Mouse (Mus musculus) left cerebral cortex, adult 2 months (tissue): ENCODE results near the gene Rnf169. TPM values are rescaled to one million over a fixed set of nuclear protein-coding genes. Genes with fewer than 3 reads are reported as not detected.
"Not testable (repeated sequence)": the region's sequence is repeated elsewhere in the genome, so short reads cannot be mapped to it uniquely, and the experiment has no call there.

Experiments
- DNase-seq, 2 experiments: peaks; one replicate each; pipeline ENCODE4 v3.0.0; 2021 to 2022; ENCODE audit warnings: low spot score in 2 of 2, mixed read lengths in 1 of 2; ENCODE audit errors: extremely low spot score in 1 of 2
- H3K27ac ChIP-seq: fragments of 200-600 bp; 2 replicates; pipeline ENCODE4 v1.8.1; 2022
- H3K4me3 ChIP-seq: fragments of 200-600 bp; 2 replicates; pipeline ENCODE4 v1.8.1; 2022
- CTCF ChIP-seq: fragments of 200-600 bp; IDR thresholded peaks from 2 replicates; pipeline ENCODE4 v1.8.1; 2022; ENCODE audit warnings: antibody characterized with exemption, mild to moderate bottlenecking, moderate library complexity
- intact Hi-C: fragments of 180-260 bp; cut with DNase I; formaldehyde crosslinking; loops from one replicate; pipeline ENCODE4 v1.15.1; 2025
- total RNA-seq, 2 experiments: library from RNA; stranded (reverse); gene quantifications; 2 replicates each; pipeline ENCODE4 v1.2.3; 2021

Rnf169 gene
- total RNA-seq, 2 experiments from 2014 or later = 49.4 to 51.3 TPM

DNA sequence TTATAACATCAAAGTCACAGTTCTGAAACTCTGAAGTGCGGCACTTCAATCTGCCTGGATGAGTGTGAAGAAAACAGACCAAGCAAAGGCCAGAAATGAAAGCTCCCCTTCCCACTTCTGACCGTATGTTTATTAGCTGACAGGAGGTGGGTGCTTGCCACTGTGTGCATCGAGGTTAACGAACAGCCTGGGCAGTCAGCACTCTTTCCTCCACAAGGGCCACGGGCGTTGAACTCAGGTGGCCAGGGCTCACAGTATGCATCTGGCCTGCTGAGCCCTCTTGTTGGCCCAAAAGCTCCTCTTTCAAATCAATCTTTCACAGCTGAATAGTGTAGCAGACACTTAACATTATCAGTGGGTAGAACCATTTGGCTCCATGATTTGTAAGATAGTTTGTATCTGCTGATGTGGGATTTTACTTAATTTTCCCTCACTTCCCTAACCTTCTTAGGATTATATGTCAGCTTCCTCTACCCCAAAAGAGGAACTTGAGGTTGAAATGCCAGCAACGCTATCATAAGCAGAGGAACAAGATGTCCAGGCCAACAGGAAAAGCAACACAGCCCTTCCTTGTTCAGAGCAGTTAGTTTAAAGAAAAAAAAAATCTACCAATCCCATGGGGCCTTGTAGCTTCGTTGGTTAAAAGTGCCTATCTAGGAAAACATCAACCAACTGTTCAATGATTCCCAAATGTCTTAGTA is 17.6 kb downstream of the Rnf169 start:
- intact Hi-C loops = no loop called here
- no peak overlapping the region; the same call in 1 of the 2 replicates for H3K4me3 ChIP-seq
- peak in 1 of 2 experiments; percentile 7 for DNase-seq
- H3K27ac ChIP-seq = peak overlapping the region; percentile 94
- TF ChIP-seq CTCF = no peak

DNA sequence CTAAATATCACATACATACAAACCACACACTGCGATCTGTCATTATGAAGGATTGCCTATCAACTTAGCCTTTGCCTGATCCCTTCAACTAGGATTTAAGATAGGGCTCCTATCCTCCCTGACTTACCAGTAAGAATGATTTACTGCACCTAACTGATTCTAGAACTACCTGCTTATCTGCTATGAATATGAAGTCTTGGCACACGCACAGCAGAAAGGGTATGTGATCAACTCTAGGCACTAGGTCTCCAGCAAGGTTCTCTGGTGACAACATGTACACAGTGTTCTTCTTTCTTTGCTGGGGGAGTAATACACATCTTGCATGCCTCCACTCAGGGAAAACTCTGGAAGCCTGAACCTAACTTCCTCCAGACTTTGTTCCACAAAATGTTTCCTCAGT is 18.7 kb downstream of the Rnf169 start:
- DNase-seq = no peak
- H3K27ac ChIP-seq = no peak overlapping the region; the same call in 1 of the 2 replicates
- intact Hi-C loops = no loop called here
- no peak overlapping the region for H3K4me3 ChIP-seq
- no peak for TF ChIP-seq CTCF

DNA sequence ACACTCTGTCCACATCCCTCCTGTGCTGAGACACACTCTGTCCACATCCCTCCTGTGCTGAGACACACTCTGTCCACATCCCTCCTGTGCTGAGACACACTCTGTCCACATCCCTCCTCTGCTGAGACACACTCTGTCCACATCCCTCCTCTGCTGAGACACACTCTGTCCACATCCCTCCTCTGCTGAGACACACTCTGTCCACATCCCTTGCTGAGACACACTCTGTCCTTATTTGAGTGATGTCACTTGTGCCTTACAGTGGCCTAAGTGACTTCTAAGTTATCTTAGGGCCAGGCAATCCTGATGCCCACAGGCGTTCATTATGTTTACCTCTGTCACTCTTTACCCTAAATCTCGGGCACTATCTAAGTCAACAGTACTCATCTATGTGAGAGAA is 19.7 kb downstream of the Rnf169 start:
- intact Hi-C loops, DNase-seq, H3K4me3 ChIP-seq: not testable (repeated sequence)
- peak overlapping the region; percentile 34; the same call in 1 of the 2 replicates for H3K27ac ChIP-seq

DNA sequence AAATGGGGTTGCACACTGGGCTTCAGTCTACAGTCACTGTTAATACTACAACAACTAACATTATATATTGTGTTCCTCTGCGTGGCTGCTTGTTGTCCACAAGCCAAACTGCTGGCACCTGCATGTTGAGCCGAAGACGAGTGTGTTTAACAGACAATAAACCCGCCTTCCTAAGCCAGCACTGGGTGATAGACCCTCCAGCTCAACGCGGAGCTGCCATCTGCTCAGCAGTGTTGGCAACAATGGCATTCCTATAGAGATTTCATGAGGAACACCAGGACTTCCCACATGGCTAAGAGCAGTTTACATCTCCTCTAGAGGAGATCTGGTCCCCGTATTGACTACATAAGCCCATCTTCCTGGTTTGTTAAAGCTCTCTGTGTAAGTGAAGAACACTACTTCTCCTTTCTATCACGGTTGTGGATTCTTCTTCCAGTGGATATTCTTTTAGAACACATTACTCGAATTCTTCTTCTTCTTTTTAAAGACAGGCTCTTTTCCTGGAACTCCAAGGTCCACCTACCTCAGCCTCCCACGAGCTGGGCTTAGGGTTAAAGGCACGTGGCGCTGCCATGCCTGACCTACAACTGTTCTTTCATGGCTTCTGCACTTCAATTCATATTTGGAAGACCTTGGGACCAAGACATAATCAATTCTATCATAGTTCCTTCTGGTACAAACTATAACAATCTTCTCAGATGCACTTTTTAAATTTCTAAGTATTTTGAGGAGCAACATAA is 22.9 kb downstream of the Rnf169 start:
- H3K27ac ChIP-seq = peak overlapping the region; percentile 70
- TF ChIP-seq CTCF = no peak
- intact Hi-C loops = no loop called here
- no peak for DNase-seq
- H3K4me3 ChIP-seq = no peak overlapping the region

DNA sequence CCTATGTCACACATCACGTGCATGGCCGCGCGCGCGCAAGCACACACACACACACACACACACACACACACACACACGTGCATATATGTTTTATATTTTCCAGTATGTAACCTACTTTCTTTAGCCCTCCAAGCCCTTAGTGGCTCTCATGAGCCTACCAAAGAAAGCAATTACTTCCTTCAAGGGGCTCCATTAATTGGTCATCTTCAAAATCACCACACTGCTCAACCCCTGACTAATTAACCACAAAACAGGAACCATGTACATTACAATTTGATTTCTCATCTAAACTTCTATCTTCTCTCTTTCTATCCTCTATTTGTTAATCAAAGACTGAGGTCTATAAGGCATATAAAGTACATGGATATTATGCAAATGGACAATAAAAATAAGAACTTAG is 24.2 kb downstream of the Rnf169 start:
- intact Hi-C loops = no loop called here
- no peak overlapping the region for H3K27ac ChIP-seq
- no peak overlapping the region for H3K4me3 ChIP-seq
- DNase-seq = no peak
- TF ChIP-seq CTCF = no peak

GRCm38 (mm10) chr7:99954212-99954611 is 26.0 kb downstream of the Rnf169 start:
- H3K27ac ChIP-seq = peak overlapping the region; percentile 63
- H3K4me3 ChIP-seq = no peak overlapping the region
- DNase-seq = no peak
- TF ChIP-seq CTCF = no peak
- intact Hi-C loops = no loop called here

GRCm38 (mm10) chr7:99953442-99954098 is 26.7 kb downstream of the Rnf169 start:
- Histone ChIP-seq H3K27ac (peak overlapping the region; percentile 87), H3K4me3 (no peak overlapping the region)
- TF ChIP-seq CTCF = no peak
- intact Hi-C loops = loop anchor here (1.0 kb wide), 1 partner anchor 12 kb away; no protein-coding TSS in a partner anchor
- DNase-seq = peak; percentile 52 to 62

DNA sequence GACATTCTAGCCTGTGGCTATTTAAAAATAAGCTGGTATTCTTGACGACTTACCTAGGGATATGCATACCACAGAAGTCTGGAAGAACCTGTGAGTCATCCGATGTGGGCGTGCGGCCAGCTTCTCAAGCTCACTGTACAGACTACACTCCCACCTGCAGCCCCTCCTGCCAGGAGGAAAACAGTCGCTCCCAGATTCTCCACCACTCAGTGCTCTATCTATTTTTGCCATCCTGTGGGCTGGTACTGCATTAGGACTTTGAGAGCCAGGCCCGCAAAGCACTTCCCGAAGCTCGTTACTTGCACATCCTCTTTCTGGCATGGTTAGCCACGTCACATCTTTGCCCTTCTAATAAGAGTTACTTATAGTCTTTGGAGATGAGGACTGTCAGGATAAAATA is 32.9 kb downstream of the Rnf169 start:
- intact Hi-C loops = loop anchor here (2.0 kb wide), 1 partner anchor 17 kb away; no protein-coding TSS in a partner anchor

GRCm38 (mm10) chr7:99946356-99946755 is 33.9 kb downstream of the Rnf169 start:
- peak overlapping the region; percentile 44 for H3K27ac ChIP-seq
- intact Hi-C loops = loop anchor here (2.0 kb wide), 1 partner anchor 18 kb away; no protein-coding TSS in a partner anchor

More for the DNA sequence above, 32.9 kb downstream of the Rnf169 start:
- H3K4me3 ChIP-seq = no peak overlapping the region
- peak; percentile 84 to 87 for DNase-seq
- H3K27ac ChIP-seq = peak overlapping the region; percentile 82
- no peak for TF ChIP-seq CTCF

DNA sequence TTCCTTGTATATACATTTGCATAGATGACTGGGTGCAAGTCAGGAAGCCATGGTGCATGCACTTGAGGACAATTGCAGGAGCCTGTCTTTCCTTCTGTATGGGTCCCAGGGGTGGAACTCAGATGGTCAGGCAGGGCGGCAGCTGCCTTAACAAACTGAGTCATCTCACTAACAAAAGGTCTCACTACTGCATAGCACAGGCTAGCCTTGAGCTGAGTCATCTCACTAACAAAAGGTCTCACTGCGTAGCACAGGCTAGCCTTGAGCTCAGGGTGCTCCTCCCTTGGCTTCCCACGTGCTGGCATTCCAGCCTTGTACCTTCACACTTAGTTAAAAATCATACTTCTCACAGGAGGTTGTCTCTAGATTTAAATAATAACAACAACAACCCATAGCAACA is 34.3 kb downstream of the Rnf169 start:
- TF ChIP-seq CTCF = no peak
- Histone ChIP-seq H3K27ac (peak overlapping the region; percentile 44), H3K4me3 (no peak overlapping the region)
- no peak for DNase-seq
- intact Hi-C loops = loop anchor here (2.0 kb wide), 1 partner anchor 19 kb away; no protein-coding TSS in a partner anchor

More at GRCm38 (mm10) chr7:99946356-99946755, 33.9 kb downstream of the Rnf169 start:
- TF ChIP-seq CTCF = no peak
- DNase-seq = no peak
- no peak overlapping the region for H3K4me3 ChIP-seq

- intact Hi-C loops, DNase-seq, H3K4me3 ChIP-seq, H3K27ac ChIP-seq: not testable (repeated sequence)
Measured at GRCm38 (mm10) chr7:99945012-99945411, 35.2 kb downstream of the Rnf169 start.

GRCm38 (mm10) chr7:99944520-99944919 is 35.7 kb downstream of the Rnf169 start:
- no peak overlapping the region for H3K27ac ChIP-seq
- intact Hi-C loops = no loop called here
- no peak overlapping the region for H3K4me3 ChIP-seq
- no peak for TF ChIP-seq CTCF
- no peak for DNase-seq
